Mouse (Mus musculus) small intestine, adult 2 months (tissue): ENCODE measurements at regions not wholly inside any gene's neighbourhood (a gene's known extent, or its start where the extent isn't known, plus 50 kb on each side); places are given as distances from the start of the nearest gene placed in this dataset.

Source experiments
- H3K27ac ChIP-seq: fragments of 200-500 bp; 2 replicates; pipeline ENCODE4 v1.5.1; 2012; ENCODE audit warnings: low read depth, low read length, control low read depth, inconsistent platforms; ENCODE audit not compliant: insufficient read depth
- H3K27me3 ChIP-seq: fragments of 200-500 bp; 2 replicates; pipeline ENCODE4 v1.6.1; 2012; ENCODE audit warnings: mild to moderate bottlenecking, moderate library complexity, low read length, inconsistent platforms; ENCODE audit not compliant: control insufficient read depth, insufficient read depth
- H3K36me3 ChIP-seq: fragments of 200-500 bp; 2 replicates; pipeline ENCODE4 v1.6.1; 2012; ENCODE audit warnings: mild to moderate bottlenecking, low read length, control low read depth, inconsistent platforms; ENCODE audit not compliant: control insufficient read depth, insufficient read depth
- H3K4me1 ChIP-seq: fragments of 200-500 bp; 2 replicates; pipeline ENCODE4 v1.6.1; 2012; ENCODE audit warnings: low read length, inconsistent platforms, mixed read lengths; ENCODE audit not compliant: control insufficient read depth, insufficient read depth, insufficient read length
- H3K4me3 ChIP-seq: fragments of 200-500 bp; 2 replicates; pipeline ENCODE4 v1.5.1; 2012; ENCODE audit warnings: low read depth, mild to moderate bottlenecking, control low read depth, inconsistent platforms, low read length, moderate library complexity
- CTCF ChIP-seq: fragments of 200-500 bp; IDR thresholded peaks from 2 replicates; pipeline ENCODE4 v1.5.1; 2012; ENCODE audit warnings: low read depth, mild to moderate bottlenecking, control low read depth, inconsistent platforms, low read length, moderate library complexity, mixed read lengths; ENCODE audit not compliant: insufficient replicate concordance, insufficient read length; ENCODE audit errors: extremely low read depth
- POLR2A ChIP-seq: fragments of 200-500 bp; IDR thresholded peaks from 2 replicates; pipeline ENCODE4 v1.6.1; 2012; ENCODE audit warnings: low read depth, mild to moderate bottlenecking, control low read depth, inconsistent platforms, low read length, moderate library complexity
- WGBS: fragments of 180-500 bp; shearing (Covaris S2); methylation state at CpG from one replicate; pipeline ENCODE4 v1.1.7; 2018; 5-methylcytosine and 5-hydroxymethylcytosine counted together

GRCm38 (mm10) chr10:19149196-19149869, 133.9 kb upstream of the Tnfaip3 start:
- H3K36me3 ChIP-seq: no peaks in the 10 kb centered on the region
- H3K27ac ChIP-seq: no peak overlapping the region
- H3K4me1 ChIP-seq: no peaks in the 10 kb centered on the region
- TF ChIP-seq POLR2A (no peak), CTCF (no peak)
- WGBS: 77% methylated on average over 4 of the region's 4 CpGs
- H3K27me3 ChIP-seq: no peaks in the 10 kb centered on the region
- H3K4me3 ChIP-seq: no peak overlapping the region

GRCm38 (mm10) chr10:19141481-19141880, 126.0 kb upstream of the Tnfaip3 start:
- no peaks in the 10 kb centered on the region for H3K36me3 ChIP-seq
- H3K27ac ChIP-seq: no peak overlapping the region
- no peak for TF ChIP-seq CTCF
- no peak for TF ChIP-seq POLR2A
- peaks cover 2% of the 10 kb centered on the region; the same call in 1 of the 2 replicates for H3K4me1 ChIP-seq
- WGBS: 90% methylated on average over 3 of the region's 3 CpGs
- no peak overlapping the region for H3K4me3 ChIP-seq
- H3K27me3 ChIP-seq: no peaks in the 10 kb centered on the region

GRCm38 (mm10) chr10:19140628-19141027, 125.2 kb upstream of the Tnfaip3 start:
- no peaks in the 10 kb centered on the region for H3K36me3 ChIP-seq
- H3K4me1 ChIP-seq: peaks cover 2% of the 10 kb centered on the region; the same call in 1 of the 2 replicates
- H3K4me3 ChIP-seq: no peak overlapping the region
- TF ChIP-seq POLR2A (no peak), CTCF (no peak)
- H3K27me3 ChIP-seq: no peaks in the 10 kb centered on the region
- 70% methylated on average over 5 of the region's 5 CpGs for WGBS
- H3K27ac ChIP-seq: no peak overlapping the region

- Histone ChIP-seq H3K27ac (no peak overlapping the region), H3K4me1 (peaks cover 2% of the 10 kb centered on the region; the same call in 1 of the 2 replicates), H3K36me3 (no peaks in the 10 kb centered on the region), H3K4me3 (no peak overlapping the region), H3K27me3 (no peaks in the 10 kb centered on the region)
- TF ChIP-seq POLR2A (no peak), CTCF (no peak)
- 42% methylated on average over 2 of the region's 2 CpGs for WGBS
Measured at GRCm38 (mm10) chr10:19139234-19139633, 123.8 kb upstream of the Tnfaip3 start.

GRCm38 (mm10) chr10:19138258-19138657, 122.8 kb upstream of the Tnfaip3 start:
- Histone ChIP-seq H3K36me3 (no peaks in the 10 kb centered on the region), H3K27me3 (no peaks in the 10 kb centered on the region), H3K4me3 (no peak overlapping the region), H3K4me1 (peaks cover 2% of the 10 kb centered on the region; the same call in 1 of the 2 replicates), H3K27ac (no peak overlapping the region)
- TF ChIP-seq POLR2A (no peak), CTCF (no peak)
- 90% methylated on average over 1 of the region's 1 CpGs for WGBS

- 72% methylated on average over 4 of the region's 4 CpGs for WGBS
- Histone ChIP-seq H3K4me3 (no peak overlapping the region), H3K4me1 (peaks cover 6% of the 10 kb centered on the region; the same call in 1 of the 2 replicates), H3K27me3 (no peaks in the 10 kb centered on the region), H3K36me3 (no peaks in the 10 kb centered on the region), H3K27ac (no peak overlapping the region)
- TF ChIP-seq CTCF (no peak), POLR2A (no peak)
Measured at GRCm38 (mm10) chr10:19127581-19128291, 112.3 kb upstream of the Tnfaip3 start.

- no peaks in the 10 kb centered on the region for H3K27me3 ChIP-seq
- H3K4me3 ChIP-seq: no peak overlapping the region
- H3K4me1 ChIP-seq: peaks cover 9% of the 10 kb centered on the region; the same call in 1 of the 2 replicates
- WGBS: 36% methylated on average over 2 of the region's 2 CpGs
- TF ChIP-seq POLR2A (no peak), CTCF (no peak)
- H3K36me3 ChIP-seq: no peaks in the 10 kb centered on the region
- no peak overlapping the region for H3K27ac ChIP-seq
Measured at GRCm38 (mm10) chr10:19126922-19127321, 111.5 kb upstream of the Tnfaip3 start.
